In the genomic region with DNA sequence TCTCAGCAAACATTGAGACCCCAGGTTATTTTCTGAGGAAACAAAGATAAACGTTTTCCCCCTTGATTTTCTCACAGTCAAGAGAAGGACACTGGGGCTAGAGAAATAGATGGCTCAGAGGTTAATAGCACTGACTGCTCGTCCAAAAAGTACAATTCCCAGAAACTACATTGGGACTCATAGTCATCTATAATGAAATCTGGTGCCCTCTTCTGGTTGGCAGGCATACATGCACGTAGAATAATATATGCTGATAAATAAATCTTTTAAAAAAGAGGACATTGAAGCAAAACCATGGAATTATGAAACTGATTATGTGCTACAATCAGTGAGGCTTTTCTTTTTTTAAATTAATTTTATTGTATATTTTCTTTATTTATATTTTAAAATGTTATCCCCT, we compare ENCODE assay signal across 15 mouse cellular contexts. TPM values are rescaled to one million over a fixed set of nuclear protein-coding genes. Genes with fewer than 3 reads are reported as not detected.
DNase-seq lines count a peak whose midpoint lies in the region; TF ChIP-seq lines count a peak whose summit lies in the region.
"Had no signal": no experiment of that assay in that cellular context is flagged by ENCODE, and none has a peak within 500 bp of the region (broad histone marks: within the 10 kb centered on the region; RNA-seq: fewer than 3 reads in every experiment).

No protein-coding gene starts in this region.

- no peaks in the 10 kb centered on the region for H3K36me3 ChIP-seq in myocyte (ENCODE audit: control insufficient read depth, insufficient read depth)
- H3K36me3 ChIP-seq: embryonic facial prominence, embryonic 12.5 days; hindbrain, embryonic 15.5 days; lung, embryonic 15.5 days had no signal

- intact Hi-C loops in left cerebral cortex, adult 2 months (cut with DNase I) = loop anchor here (5.0 kb wide), 1 partner anchor 640 kb away; no protein-coding TSS in a partner anchor

- no peak overlapping the region for H3K4me3 ChIP-seq in left cerebral cortex, adult 2 months
- H3K4me3 ChIP-seq in myocyte = no peak overlapping the region
- H3K4me3 ChIP-seq: embryonic facial prominence, embryonic 12.5 days; hindbrain, embryonic 15.5 days; lung, embryonic 15.5 days had no signal

- no peak for TF ChIP-seq POLR2A in myocyte (IDR thresholded peaks at IDR 0.05; ENCODE audit: insufficient read length, low read depth)

- H3K79me2 ChIP-seq in myocyte (ENCODE audit: control insufficient read depth, insufficient read depth) = no peaks in the 10 kb centered on the region

- H3K4me2 ChIP-seq in myocyte (ENCODE audit: low read depth) = peak overlapping the region; percentile 25
- H3K4me2 ChIP-seq: embryonic facial prominence, embryonic 12.5 days; hindbrain, embryonic 15.5 days; lung, embryonic 15.5 days had no signal

- H3ac ChIP-seq in myocyte (ENCODE audit: control insufficient read depth, insufficient read length) = no peak overlapping the region

- peak; percentile 71 for TF ChIP-seq CTCF in left cerebral cortex, adult 2 months (IDR thresholded peaks at IDR 0.05)

- no peaks in the 10 kb centered on the region for H3K27me3 ChIP-seq in myocyte (ENCODE audit: control insufficient read depth, insufficient read depth, insufficient read length)
- H3K27me3 ChIP-seq: embryonic facial prominence, embryonic 12.5 days; hindbrain, embryonic 15.5 days; lung, embryonic 15.5 days had no signal

- DNase-seq in cerebellum, postnatal 10 days = peak; percentile 23 to 62
- DNase-seq in cerebellum, postnatal 25 days = no peak
- no peak for DNase-seq in left cerebral cortex, adult 2 months (ENCODE audit: extremely low spot score in 1 of 2, low spot score in 2 of 2)
- DNase-seq in left cerebral cortex, adult 9 months (ENCODE audit: low spot score in 2 of 2) = no peak
- peak; percentile 19 for DNase-seq in R1 (ENCODE audit: low read depth, low spot score)
- no peak for DNase-seq in ovary, postnatal 36 days (ENCODE audit: low spot score)
- DNase-seq in ovary, postnatal 14 days (ENCODE audit: low spot score) = no peak
- DNase-seq: adrenal gland, postnatal 25 days had no signal

- H3K27ac ChIP-seq in left cerebral cortex, adult 2 months = no peak overlapping the region
- H3K27ac ChIP-seq: embryonic facial prominence, embryonic 12.5 days; hindbrain, embryonic 15.5 days; lung, embryonic 15.5 days had no signal

TF ChIP-seq in myocyte, 11 proteins besides CTCF, POLR2A, EP300 and RAD21:
- TF ChIP-seq TCF12 (IDR thresholded peaks at IDR 0.05; ENCODE audit: insufficient read depth, poor library complexity, severe bottlenecking) = no peak
- no peak for TF ChIP-seq MAX (IDR thresholded peaks at IDR 0.05; ENCODE audit: low read depth)
- TF ChIP-seq MYOD1 (IDR thresholded peaks at IDR 0.05; ENCODE audit: control insufficient read depth in 1 of 3, insufficient read length in 2 of 3, low read depth in 2 of 3) = no peak
- TF ChIP-seq CEBPB (IDR thresholded peaks at IDR 0.05; ENCODE audit: insufficient read depth, poor library complexity, severe bottlenecking) = no peak
- TF ChIP-seq POLR2AphosphoS2 (IDR thresholded peaks at IDR 0.05; ENCODE audit: insufficient read length, low read depth) = no peak
- no peak for TF ChIP-seq E2F4 (IDR thresholded peaks at IDR 0.05; ENCODE audit: insufficient read depth)
- TF ChIP-seq USF1 (IDR thresholded peaks at IDR 0.05; ENCODE audit: low read depth) = no peak
- TF ChIP-seq TCF3 (IDR thresholded peaks at IDR 0.05; ENCODE audit: insufficient read length, low read depth) = no peak
- TF ChIP-seq REST (IDR thresholded peaks at IDR 0.05; ENCODE audit: insufficient read depth, insufficient read length) = no peak
- TF ChIP-seq SRF (IDR thresholded peaks at IDR 0.05; ENCODE audit: control insufficient read depth, insufficient read length, low read depth) = no peak
- no peak for TF ChIP-seq MYOG (IDR thresholded peaks at IDR 0.05; ENCODE audit: control insufficient read depth in 1 of 3, insufficient read depth in 1 of 3, insufficient read length in 2 of 3, low read depth in 2 of 3)

RNA-seq across cellular contexts. Expression of gene Lipk, which starts 14.7 kb away (rescaled TPM):
- total RNA-seq in left cerebral cortex, adult 2 months (2021) = not detected
- not detected for polyA plus RNA-seq in myocyte (2012; fragmentation: generic; extraction: Trizol)
- total RNA-seq: gastrocnemius, adult 18-20 months; layer of hippocampus, postnatal 25 days had no signal
- polyA plus RNA-seq: embryonic facial prominence, embryonic 12.5 days; hindbrain, embryonic 15.5 days; lung, embryonic 15.5 days; neural tube, embryonic 14.5 days had no signal

RNA-seq across cellular contexts. Expression of gene Lipn, which starts 44.4 kb away (rescaled TPM):
- not detected for total RNA-seq in left cerebral cortex, adult 2 months (2021)
- polyA plus RNA-seq in myocyte (2012; fragmentation: generic; extraction: Trizol) = not detected
- total RNA-seq: gastrocnemius, adult 18-20 months; layer of hippocampus, postnatal 25 days had no signal
- polyA plus RNA-seq: embryonic facial prominence, embryonic 12.5 days; hindbrain, embryonic 15.5 days; lung, embryonic 15.5 days; neural tube, embryonic 14.5 days had no signal

Comparison
In these comparisons a context has a peak if more than half of its experiments do, and no peak if none do; other contexts are left out.
1. DNase-seq: peak in cerebellum, postnatal 10 days (2 of 2) and R1 (single experiment); none in cerebellum, postnatal 25 days (0 of 2), left cerebral cortex, adult 2 months (0 of 2), left cerebral cortex, adult 9 months (0 of 2), ovary, postnatal 36 days (single experiment) and ovary, postnatal 14 days (single experiment).